Mouse (Mus musculus): ENCODE data around the gene Zfp618. TPM values are rescaled to one million over a fixed set of nuclear protein-coding genes. Genes with fewer than 3 reads are reported as not detected.

The Zfp618 gene
- total and polyA plus RNA-seq, 2 experiments from 2014 or later: 4.2 to 7.5 TPM

DNA sequence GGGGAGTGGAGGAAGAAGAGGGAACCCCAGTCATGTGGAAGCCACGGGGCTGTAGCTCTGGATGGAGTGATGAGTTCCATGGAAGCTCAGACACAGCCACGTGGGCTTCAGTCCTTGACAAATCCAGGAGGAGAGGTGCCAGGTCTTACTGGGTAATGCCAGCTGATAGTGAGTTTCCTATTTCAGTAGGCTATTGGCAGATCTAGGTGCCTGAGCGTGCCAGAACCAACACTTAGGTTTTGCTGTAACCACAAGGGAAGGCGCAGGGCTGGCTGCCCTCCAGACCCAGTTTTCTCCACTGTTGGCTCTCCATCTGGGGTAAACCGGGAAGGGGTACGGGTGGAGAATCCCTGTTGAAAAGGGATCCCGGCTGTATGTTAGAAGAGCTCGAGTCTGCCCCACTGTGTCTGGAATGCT is 119.1 kb downstream of the Zfp618 start:
- DNase-seq (ENCODE audit: low spot score) (peak; percentile 80), ATAC-seq (ENCODE audit: insufficient read depth, low read depth) (peak; percentile 82)
- Histone ChIP-seq H3K27me3 (ENCODE audit: control insufficient read depth, insufficient read depth, low read length) (no peaks in the 10 kb centered on the region), H3K27ac (ENCODE audit: low read depth) (peak overlapping the region; percentile 35; the same call in 1 of the 2 replicates), H3K4me2 (ENCODE audit: low read depth, low read length) (peak overlapping the region; percentile 3; the same call in 1 of the 2 replicates), H3K9ac (replicated peaks; ENCODE audit: low read depth, low read length) (no peak overlapping the region), H3K4me3 (ENCODE audit: low read depth, low read length) (no peak overlapping the region), H3K9me3 (replicated peaks; ENCODE audit: control insufficient read depth, low read length) (no peaks in the 10 kb centered on the region), H3K4me1 (ENCODE audit: control insufficient read depth, insufficient read depth) (no peaks in the 10 kb centered on the region), H3K36me3 (replicated peaks; ENCODE audit: control insufficient read depth, insufficient read depth, low read length) (no peaks in the 10 kb centered on the region)
- TF ChIP-seq EP300 (IDR thresholded peaks at IDR 0.05; ENCODE audit: low read depth): peak; percentile 74; the same call in 1 of the 2 replicates
- TF ChIP-seq CTCF (IDR thresholded peaks at IDR 0.05; ENCODE audit: low read depth): peak; percentile 37
- 28% methylated on average over 8 of the region's 8 CpGs for WGBS

DNA sequence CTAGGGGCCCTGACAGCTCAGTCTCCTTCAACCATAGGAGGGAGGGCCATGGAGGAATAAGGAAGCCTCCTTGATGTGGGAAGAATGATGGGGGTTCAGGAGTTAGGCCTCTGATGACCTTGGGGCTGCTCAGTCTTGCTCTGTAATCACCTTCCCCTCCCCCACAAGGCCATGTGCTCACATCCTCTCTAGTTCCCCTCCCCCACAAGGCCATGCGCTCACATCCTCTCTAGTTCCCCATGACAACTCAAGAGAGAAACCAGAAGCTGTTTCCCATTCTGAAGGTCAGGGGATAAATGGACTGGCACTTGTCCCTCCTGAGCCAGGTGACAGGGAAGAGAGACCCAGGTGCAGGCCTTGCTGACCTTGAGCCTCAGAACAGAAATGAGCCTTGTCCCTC is 124.1 kb downstream of the Zfp618 start:
- Histone ChIP-seq H3K27ac (ENCODE audit: low read depth) (no peak overlapping the region), H3K27me3 (ENCODE audit: control insufficient read depth, insufficient read depth, low read length) (no peaks in the 10 kb centered on the region), H3K36me3 (replicated peaks; ENCODE audit: control insufficient read depth, insufficient read depth, low read length) (no peaks in the 10 kb centered on the region), H3K4me3 (ENCODE audit: low read depth, low read length) (no peak overlapping the region), H3K9ac (replicated peaks; ENCODE audit: low read depth, low read length) (no peak overlapping the region), H3K9me3 (replicated peaks; ENCODE audit: control insufficient read depth, low read length) (no peaks in the 10 kb centered on the region), H3K4me1 (ENCODE audit: control insufficient read depth, insufficient read depth) (peaks cover 9% of the 10 kb centered on the region; the same call in 1 of the 2 replicates), H3K4me2 (ENCODE audit: low read depth, low read length) (no peak overlapping the region)
- ATAC-seq (ENCODE audit: insufficient read depth, low read depth): 0 out of 2 replicates have a peak, but pooled peaks have one; percentile 31
- TF ChIP-seq EP300 (IDR thresholded peaks at IDR 0.05; ENCODE audit: low read depth): no peak
- TF ChIP-seq CTCF (IDR thresholded peaks at IDR 0.05; ENCODE audit: low read depth): no peak
- 81% methylated on average over 1 of the region's 1 CpGs for WGBS
- no peak for DNase-seq (ENCODE audit: low spot score)

DNA sequence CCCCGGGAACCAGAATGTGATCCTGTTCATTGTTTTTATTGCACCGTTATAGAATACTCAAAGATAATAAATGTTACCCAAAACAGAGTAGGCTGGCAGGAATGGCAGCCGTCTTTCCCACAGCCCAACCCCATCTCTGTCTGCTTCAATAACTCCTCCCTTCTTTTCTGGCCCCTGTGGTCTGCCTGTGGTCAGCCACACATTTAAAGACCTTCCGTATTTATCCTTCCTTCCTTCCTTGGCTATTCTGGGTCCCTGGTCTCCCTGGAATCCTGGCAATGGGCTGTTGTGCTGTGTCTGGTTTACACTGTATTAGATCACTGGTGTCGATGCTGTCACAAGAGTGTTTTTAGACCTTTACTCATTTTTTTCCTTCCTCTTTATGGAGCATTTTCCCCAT is 125.8 kb downstream of the Zfp618 start:
- H3K4me1 ChIP-seq (ENCODE audit: control insufficient read depth, insufficient read depth): peaks cover 9% of the 10 kb centered on the region; the same call in 1 of the 2 replicates
- H3K36me3 ChIP-seq (replicated peaks; ENCODE audit: control insufficient read depth, insufficient read depth, low read length): no peaks in the 10 kb centered on the region
- H3K9me3 ChIP-seq (replicated peaks; ENCODE audit: control insufficient read depth, low read length): no peaks in the 10 kb centered on the region
- TF ChIP-seq CTCF (IDR thresholded peaks at IDR 0.05; ENCODE audit: low read depth): no peak
- TF ChIP-seq EP300 (IDR thresholded peaks at IDR 0.05; ENCODE audit: low read depth): no peak
- no peak for DNase-seq (ENCODE audit: low spot score)
- no peak for ATAC-seq (ENCODE audit: insufficient read depth, low read depth)
- no peak overlapping the region for H3K4me3 ChIP-seq (ENCODE audit: low read depth, low read length)
- no peaks in the 10 kb centered on the region for H3K27me3 ChIP-seq (ENCODE audit: control insufficient read depth, insufficient read depth, low read length)
- H3K4me2 ChIP-seq (ENCODE audit: low read depth, low read length): no peak overlapping the region
- WGBS: 65% methylated on average over 5 of the region's 5 CpGs
- H3K9ac ChIP-seq (replicated peaks; ENCODE audit: low read depth, low read length): no peak overlapping the region
- H3K27ac ChIP-seq (ENCODE audit: low read depth): no peak overlapping the region

DNA sequence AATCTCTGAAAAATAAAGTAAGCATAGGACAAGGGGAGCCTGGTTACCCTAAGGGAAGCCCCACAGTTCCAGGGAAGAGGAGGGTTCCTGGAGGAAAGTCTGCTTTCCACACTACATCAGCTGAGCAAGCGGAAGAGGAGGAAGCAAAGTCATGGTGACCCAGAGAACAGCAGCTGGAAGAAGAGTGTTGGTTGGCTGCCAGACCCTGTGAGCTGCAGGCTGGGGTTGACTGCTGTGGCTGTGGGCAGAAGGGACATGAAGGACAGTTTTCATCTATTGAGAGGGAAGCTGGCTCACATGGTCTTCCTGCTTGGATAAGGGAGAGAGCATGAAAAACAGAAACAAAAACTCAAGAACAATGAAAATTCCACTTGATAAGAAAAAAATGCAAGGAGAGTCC is 132.2 kb downstream of the Zfp618 start:
- H3K4me3 ChIP-seq (ENCODE audit: low read depth, low read length): no peak overlapping the region
- peak overlapping the region; percentile 40; the same call in 1 of the 2 replicates for H3K27ac ChIP-seq (ENCODE audit: low read depth)
- no peak overlapping the region for H3K4me2 ChIP-seq (ENCODE audit: low read depth, low read length)
- WGBS: 36% methylated on average over 1 of the region's 1 CpGs
- DNase-seq (ENCODE audit: low spot score) (peak; percentile 74), ATAC-seq (ENCODE audit: insufficient read depth, low read depth) (peak; percentile 75; the same call in 1 of the 2 replicates)
- H3K27me3 ChIP-seq (ENCODE audit: control insufficient read depth, insufficient read depth, low read length): no peaks in the 10 kb centered on the region
- no peak for TF ChIP-seq EP300 (IDR thresholded peaks at IDR 0.05; ENCODE audit: low read depth)
- no peak for TF ChIP-seq CTCF (IDR thresholded peaks at IDR 0.05; ENCODE audit: low read depth)
- H3K9me3 ChIP-seq (replicated peaks; ENCODE audit: control insufficient read depth, low read length): no peaks in the 10 kb centered on the region
- H3K4me1 ChIP-seq (ENCODE audit: control insufficient read depth, insufficient read depth): peaks cover 7% of the 10 kb centered on the region; the same call in 1 of the 2 replicates
- H3K9ac ChIP-seq (replicated peaks; ENCODE audit: low read depth, low read length): no peak overlapping the region
- no peaks in the 10 kb centered on the region for H3K36me3 ChIP-seq (replicated peaks; ENCODE audit: control insufficient read depth, insufficient read depth, low read length)

DNA sequence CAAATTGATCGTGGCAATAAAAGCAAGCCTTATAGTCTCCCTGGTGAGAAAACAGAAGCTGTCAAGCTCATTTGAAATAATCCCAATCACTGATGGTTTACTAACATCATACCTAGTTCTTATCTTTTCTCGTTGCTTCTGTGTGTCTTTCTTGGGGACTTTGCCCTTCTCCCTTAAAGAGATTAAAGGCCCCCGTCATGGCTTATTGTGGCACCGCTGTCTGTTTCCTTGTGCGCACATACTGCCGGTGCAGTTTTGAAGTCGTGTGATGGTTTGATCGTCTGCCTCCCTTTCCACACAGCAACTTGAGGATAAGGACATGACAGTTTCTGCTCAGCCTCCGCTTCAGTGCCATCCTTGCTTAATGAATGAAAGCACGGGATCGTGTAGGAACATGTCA is 135.1 kb downstream of the Zfp618 start:
- ATAC-seq (ENCODE audit: insufficient read depth, low read depth) (no peak), DNase-seq (ENCODE audit: low spot score) (no peak)
- Histone ChIP-seq H3K4me2 (ENCODE audit: low read depth, low read length) (no peak overlapping the region), H3K36me3 (replicated peaks; ENCODE audit: control insufficient read depth, insufficient read depth, low read length) (no peaks in the 10 kb centered on the region), H3K9me3 (replicated peaks; ENCODE audit: control insufficient read depth, low read length) (no peaks in the 10 kb centered on the region), H3K4me1 (ENCODE audit: control insufficient read depth, insufficient read depth) (0 out of 2 replicates have a peak, but pooled peaks cover 4% of the 10 kb centered on the region), H3K4me3 (ENCODE audit: low read depth, low read length) (no peak overlapping the region), H3K9ac (replicated peaks; ENCODE audit: low read depth, low read length) (no peak overlapping the region), H3K27me3 (ENCODE audit: control insufficient read depth, insufficient read depth, low read length) (no peaks in the 10 kb centered on the region), H3K27ac (ENCODE audit: low read depth) (no peak overlapping the region)
- WGBS: 89% methylated on average over 11 of the region's 11 CpGs
- TF ChIP-seq EP300 (IDR thresholded peaks at IDR 0.05; ENCODE audit: low read depth): no peak
- no peak for TF ChIP-seq CTCF (IDR thresholded peaks at IDR 0.05; ENCODE audit: low read depth)

DNA sequence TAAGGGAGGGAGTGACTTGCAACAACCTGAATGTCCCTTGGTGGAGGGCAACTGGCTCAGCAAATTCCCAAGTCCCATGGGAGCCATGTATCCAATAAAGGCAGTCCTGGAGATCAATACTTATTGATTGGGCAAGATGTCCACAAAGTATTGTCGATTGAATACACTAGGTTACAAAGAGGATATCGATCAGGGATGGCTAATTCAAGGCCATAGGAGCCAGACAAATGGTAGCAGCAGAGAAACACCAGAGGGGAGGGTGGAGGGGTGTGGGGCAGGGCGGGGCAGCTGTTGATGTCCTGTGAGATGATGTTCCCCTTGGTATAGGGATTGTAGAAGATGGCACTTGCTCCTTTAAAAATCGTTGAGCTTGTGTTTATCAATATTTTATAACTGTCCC is 136.7 kb downstream of the Zfp618 start:
- H3K4me3 ChIP-seq (ENCODE audit: low read depth, low read length): no peak overlapping the region
- no peaks in the 10 kb centered on the region for H3K9me3 ChIP-seq (replicated peaks; ENCODE audit: control insufficient read depth, low read length)
- 80% methylated on average over 4 of the region's 4 CpGs for WGBS
- TF ChIP-seq EP300 (IDR thresholded peaks at IDR 0.05; ENCODE audit: low read depth): no peak
- TF ChIP-seq CTCF (IDR thresholded peaks at IDR 0.05; ENCODE audit: low read depth): no peak
- H3K9ac ChIP-seq (replicated peaks; ENCODE audit: low read depth, low read length): no peak overlapping the region
- H3K27me3 ChIP-seq (ENCODE audit: control insufficient read depth, insufficient read depth, low read length): no peaks in the 10 kb centered on the region
- 0 out of 2 replicates have a peak, but pooled peaks cover 4% of the 10 kb centered on the region for H3K4me1 ChIP-seq (ENCODE audit: control insufficient read depth, insufficient read depth)
- H3K36me3 ChIP-seq (replicated peaks; ENCODE audit: control insufficient read depth, insufficient read depth, low read length): no peaks in the 10 kb centered on the region; the same call in 1 of the 2 replicates
- ATAC-seq (ENCODE audit: insufficient read depth, low read depth) (no peak), DNase-seq (ENCODE audit: low spot score) (no peak)
- no peak overlapping the region for H3K27ac ChIP-seq (ENCODE audit: low read depth)
- no peak overlapping the region for H3K4me2 ChIP-seq (ENCODE audit: low read depth, low read length)

All from heart, postnatal 0 days (tissue).